Mouse (Mus musculus) embryonic facial prominence, embryonic 13.5 days (tissue): ENCODE results near the gene Crtc1. TPM values are rescaled to one million over a fixed set of nuclear protein-coding genes. Genes with fewer than 3 reads are reported as not detected.

Experiments used
- ATAC-seq: fragments of 200-750 bp; cut with Nextera tagmentation; 2 replicates; pipeline ENCODE4 v1.8.0; 2017; ENCODE audit warnings: low read depth; ENCODE audit not compliant: insufficient number of reproducible peaks, insufficient read depth, low FRiP score, low TSS enrichment
- H3K27ac ChIP-seq: fragments of 300-500 bp; sonication (generic); 2 replicates; pipeline ENCODE4 v1.5.1; 2015; ENCODE audit warnings: moderate library complexity, mild to moderate bottlenecking, inconsistent platforms
- H3K27me3 ChIP-seq: fragments of 300-500 bp; sonication (generic); 2 replicates; pipeline ENCODE4 v1.6.1; 2015; ENCODE audit warnings: mild to moderate bottlenecking, inconsistent platforms
- H3K36me3 ChIP-seq: fragments of 300-500 bp; sonication (generic); 2 replicates; pipeline ENCODE4 v1.6.1; 2015; ENCODE audit warnings: mild to moderate bottlenecking, inconsistent platforms
- H3K4me1 ChIP-seq: fragments of 300-500 bp; sonication (generic); 2 replicates; pipeline ENCODE4 v1.6.1; 2015; ENCODE audit warnings: inconsistent platforms
- H3K4me2 ChIP-seq: fragments of 300-500 bp; sonication (generic); 2 replicates; pipeline ENCODE4 v1.6.1; 2015; ENCODE audit warnings: moderate library complexity, mild to moderate bottlenecking, inconsistent platforms
- H3K4me3 ChIP-seq: fragments of 300-500 bp; sonication (generic); 2 replicates; pipeline ENCODE4 v1.5.1; 2015; ENCODE audit warnings: mild to moderate bottlenecking, inconsistent platforms
- H3K9ac ChIP-seq: fragments of 300-500 bp; sonication (generic); 2 replicates; pipeline ENCODE4 v1.6.1; 2015; ENCODE audit warnings: mild to moderate bottlenecking, inconsistent platforms
- H3K9me3 ChIP-seq: fragments of 300-500 bp; sonication (generic); 2 replicates; pipeline ENCODE4 v1.6.1; 2016; ENCODE audit warnings: inconsistent platforms
- WGBS: fragments of 180-500 bp; shearing (Covaris S2); methylation state at CpG from one replicate; pipeline ENCODE4 v1.1.7; 2015; ENCODE audit warnings: mixed read lengths; 5-methylcytosine and 5-hydroxymethylcytosine counted together
- polyA plus RNA-seq: library from polyadenylated mRNA; unstranded; fragments of >200 nt; fragmentation: Nextera tagmentation; extraction: Ambion mirVana; gene quantifications from 2 replicates; pipeline ENCODE4 v1.2.1, GENCODE M21; 2015

Gene Crtc1
- polyA plus RNA-seq, 1 experiment from 2014 or later = 28.1 TPM

GRCm38 (mm10) chr8:70359411-70359810, 80.0 kb downstream of the Crtc1 start:
- WGBS = 27% methylated on average over 3 of the region's 3 CpGs
- Histone ChIP-seq H3K27me3 (peaks cover 4% of the 10 kb centered on the region; the same call in 1 of the 2 replicates), H3K36me3 (no peaks in the 10 kb centered on the region), H3K27ac (no peak overlapping the region), H3K9me3 (no peaks in the 10 kb centered on the region), H3K4me1 (peaks cover 6% of the 10 kb centered on the region), H3K4me3 (no peak overlapping the region), H3K4me2 (no peak overlapping the region), H3K9ac (0 out of 2 replicates have a peak overlapping the region, but pooled peaks have one; percentile 27)
- no peak for ATAC-seq

- ATAC-seq = no peak
- no peak overlapping the region for H3K9ac ChIP-seq
- no peak overlapping the region for H3K4me2 ChIP-seq
- H3K27ac ChIP-seq = no peak overlapping the region
- H3K9me3 ChIP-seq = no peaks in the 10 kb centered on the region
- H3K27me3 ChIP-seq = peaks cover 4% of the 10 kb centered on the region; the same call in 1 of the 2 replicates
- no peaks in the 10 kb centered on the region; the same call in 1 of the 2 replicates for H3K36me3 ChIP-seq
- no peak overlapping the region for H3K4me3 ChIP-seq
- WGBS = 78% methylated on average over 1 of the region's 1 CpGs
- peaks cover 26% of the 10 kb centered on the region for H3K4me1 ChIP-seq
Measured at GRCm38 (mm10) chr8:70356111-70356510, 83.3 kb downstream of the Crtc1 start.

- peak overlapping the region; percentile 99; the same call in 1 of the 2 replicates for H3K9ac ChIP-seq
- no peak for ATAC-seq
- peaks cover 4% of the 10 kb centered on the region; the same call in 1 of the 2 replicates for H3K27me3 ChIP-seq
- no peaks in the 10 kb centered on the region for H3K9me3 ChIP-seq
- whole genome bisulfite sequencing = 70% methylated on average over 4 of the region's 4 CpGs
- H3K36me3 ChIP-seq = peaks cover 16% of the 10 kb centered on the region
- H3K27ac ChIP-seq = peak overlapping the region; percentile 90
- peak overlapping the region; percentile 100 for H3K4me2 ChIP-seq
- peaks cover 41% of the 10 kb centered on the region for H3K4me1 ChIP-seq
- peak overlapping the region; percentile 99 for H3K4me3 ChIP-seq
Measured at GRCm38 (mm10) chr8:70354004-70354403, 85.4 kb downstream of the Crtc1 start.

GRCm38 (mm10) chr8:70353194-70353817, 86.1 kb downstream of the Crtc1 start, which contains the start of gene Upf1:
Upf1 (minus strand) TSS chr8:70353278.
- H3K4me1 ChIP-seq = peaks cover 48% of the 10 kb centered on the region
- H3K4me2 ChIP-seq = peak within 1 kb of the TSS; percentile 100
- ATAC-seq = peak; percentile 78
- H3K9me3 ChIP-seq = no peaks in the 10 kb centered on the region
- H3K27ac ChIP-seq = peak within 1 kb of the TSS; percentile 90
- under 1% methylated on average over 59 of the region's 69 CpGs for WGBS
- H3K4me3 ChIP-seq = peak within 1 kb of the TSS; percentile 99
- no peaks in the 10 kb centered on the region for H3K27me3 ChIP-seq
- H3K36me3 ChIP-seq = peaks cover 23% of the 10 kb centered on the region
- H3K9ac ChIP-seq = peak within 1 kb of the TSS; percentile 99

GRCm38 (mm10) chr8:70352657-70353151, 86.7 kb downstream of the Crtc1 start:
- Histone ChIP-seq H3K9me3 (no peaks in the 10 kb centered on the region), H3K4me2 (peak overlapping the region; percentile 100), H3K27ac (peak overlapping the region; percentile 90), H3K4me1 (peaks cover 48% of the 10 kb centered on the region), H3K9ac (peak overlapping the region; percentile 99), H3K27me3 (no peaks in the 10 kb centered on the region), H3K36me3 (peaks cover 25% of the 10 kb centered on the region), H3K4me3 (peak overlapping the region; percentile 99)
- ATAC-seq = no peak; the same call in 1 of the 2 replicates
- 0% methylated on average over 64 of the region's 64 CpGs for WGBS

- Histone ChIP-seq H3K27me3 (no peaks in the 10 kb centered on the region), H3K27ac (peak overlapping the region; percentile 90), H3K36me3 (peaks cover 25% of the 10 kb centered on the region), H3K4me2 (peak overlapping the region; percentile 100), H3K9me3 (no peaks in the 10 kb centered on the region), H3K9ac (peak overlapping the region; percentile 99), H3K4me3 (peak overlapping the region; percentile 99), H3K4me1 (peaks cover 48% of the 10 kb centered on the region)
- 24% methylated on average over 3 of the region's 3 CpGs for WGBS
- no peak for ATAC-seq
Measured at GRCm38 (mm10) chr8:70352000-70352384, 87.4 kb downstream of the Crtc1 start.

GRCm38 (mm10) chr8:70351035-70351999, 88.1 kb downstream of the Crtc1 start:
- 41% methylated on average over 15 of the region's 15 CpGs for WGBS
- peaks cover 48% of the 10 kb centered on the region for H3K4me1 ChIP-seq
- no peaks in the 10 kb centered on the region for H3K27me3 ChIP-seq
- H3K4me2 ChIP-seq = peak overlapping the region; percentile 100
- no peaks in the 10 kb centered on the region for H3K9me3 ChIP-seq
- H3K4me3 ChIP-seq = peak overlapping the region; percentile 99
- H3K36me3 ChIP-seq = peaks cover 30% of the 10 kb centered on the region
- ATAC-seq = no peak
- H3K27ac ChIP-seq = peak overlapping the region; percentile 90
- H3K9ac ChIP-seq = peak overlapping the region; percentile 99

GRCm38 (mm10) chr8:70347860-70348420, 91.4 kb downstream of the Crtc1 start:
- no peaks in the 10 kb centered on the region for H3K27me3 ChIP-seq

GRCm38 (mm10) chr8:70347443-70347842, 91.9 kb downstream of the Crtc1 start:
- Histone ChIP-seq H3K4me1 (peaks cover 66% of the 10 kb centered on the region), H3K4me2 (no peak overlapping the region), H3K27ac (no peak overlapping the region), H3K9ac (no peak overlapping the region), H3K4me3 (no peak overlapping the region), H3K36me3 (peaks cover 54% of the 10 kb centered on the region), H3K27me3 (no peaks in the 10 kb centered on the region), H3K9me3 (no peaks in the 10 kb centered on the region)
- 83% methylated on average over 4 of the region's 4 CpGs for WGBS
- ATAC-seq = no peak

More at GRCm38 (mm10) chr8:70347860-70348420, 91.4 kb downstream of the Crtc1 start:
- Histone ChIP-seq H3K4me2 (no peak overlapping the region), H3K4me1 (peaks cover 61% of the 10 kb centered on the region), H3K4me3 (no peak overlapping the region), H3K9ac (no peak overlapping the region), H3K36me3 (peaks cover 49% of the 10 kb centered on the region), H3K9me3 (no peaks in the 10 kb centered on the region), H3K27ac (no peak overlapping the region)
- ATAC-seq = no peak
- WGBS = 84% methylated on average over 1 of the region's 1 CpGs

GRCm38 (mm10) chr8:70344279-70344678, 95.1 kb downstream of the Crtc1 start:
- H3K36me3 ChIP-seq = peaks cover 71% of the 10 kb centered on the region
- peak overlapping the region; percentile 62 for H3K27ac ChIP-seq
- no peaks in the 10 kb centered on the region for H3K9me3 ChIP-seq
- no peak overlapping the region for H3K4me3 ChIP-seq
- no peak for ATAC-seq
- 87% methylated on average over 2 of the region's 2 CpGs for WGBS
- peak overlapping the region; percentile 51; the same call in 1 of the 2 replicates for H3K9ac ChIP-seq
- no peaks in the 10 kb centered on the region for H3K27me3 ChIP-seq
- H3K4me1 ChIP-seq = peaks cover 38% of the 10 kb centered on the region
- no peak overlapping the region for H3K4me2 ChIP-seq

GRCm38 (mm10) chr8:70343696-70344095, 95.7 kb downstream of the Crtc1 start:
- no peaks in the 10 kb centered on the region for H3K9me3 ChIP-seq
- H3K27ac ChIP-seq = peak overlapping the region; percentile 62
- no peak overlapping the region for H3K4me3 ChIP-seq
- peaks cover 71% of the 10 kb centered on the region for H3K36me3 ChIP-seq
- H3K27me3 ChIP-seq = no peaks in the 10 kb centered on the region
- 52% methylated on average over 6 of the region's 6 CpGs for WGBS
- H3K4me1 ChIP-seq = peaks cover 32% of the 10 kb centered on the region
- no peak overlapping the region for H3K4me2 ChIP-seq
- peak overlapping the region; percentile 51; the same call in 1 of the 2 replicates for H3K9ac ChIP-seq
- ATAC-seq = no peak
